Mouse (Mus musculus): ENCODE data around the gene Xirp1.

DNA sequence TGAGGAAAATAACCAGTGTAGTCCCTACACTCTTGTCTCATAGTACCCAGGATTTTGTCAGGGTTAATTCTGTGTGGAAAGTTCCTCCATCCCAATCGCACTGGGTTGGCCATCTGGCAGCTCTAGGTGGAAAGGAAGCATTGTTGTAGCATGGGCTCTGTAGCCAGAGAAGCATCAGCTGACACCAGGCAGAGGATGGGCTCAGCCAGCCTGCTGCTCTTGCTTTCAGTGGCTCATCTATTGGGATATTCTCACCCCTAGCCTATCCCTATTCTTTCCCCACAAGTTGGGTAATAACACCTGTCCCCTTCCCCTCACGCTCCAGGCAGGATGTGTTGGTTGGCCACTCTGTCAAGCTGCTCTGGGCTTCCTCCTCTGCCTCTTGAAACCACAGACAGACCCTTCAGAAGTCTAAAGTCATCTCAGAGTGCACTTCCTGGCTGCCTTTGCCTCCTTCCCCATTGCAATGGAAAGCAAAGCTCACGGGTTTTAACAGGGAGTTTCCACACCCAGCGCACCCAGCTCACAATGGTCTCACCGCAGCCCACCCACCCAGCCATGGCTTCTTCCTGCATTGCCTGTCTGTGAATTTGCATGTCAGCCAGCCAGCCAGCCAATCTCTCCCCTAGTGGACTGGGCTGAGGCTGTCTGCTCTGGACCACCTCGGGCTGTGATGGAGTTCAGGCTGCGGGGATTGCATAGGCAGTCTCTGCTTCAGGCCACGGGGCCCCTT is 31.3 kb upstream of the Xirp1 start:
- TF ChIP-seq CTCF (IDR thresholded peaks at IDR 0.05; ENCODE audit: extremely low read depth, insufficient read depth, low read length) = no peak
- no peak for TF ChIP-seq POLR2A (IDR thresholded peaks at IDR 0.05; ENCODE audit: extremely low read depth, insufficient read depth, low read length)
